Mouse (Mus musculus): ENCODE measurements around the gene Gatad2b. TPM values are rescaled to one million over a fixed set of nuclear protein-coding genes. Genes with fewer than 3 reads are reported as not detected.

The Gatad2b gene
- polyA plus RNA-seq, 1 experiment from 2014 or later = 14.1 TPM

- H3K36me3 ChIP-seq = peaks cover 78% of the 10 kb centered on the region
- H3K27ac ChIP-seq (replicated peaks) = no peak overlapping the region
- no peak overlapping the region for H3K4me3 ChIP-seq
- no peak for DNase-seq (ENCODE audit: low spot score)
- peaks cover 24% of the 10 kb centered on the region for H3K27me3 ChIP-seq (ENCODE audit: low read depth, poor library complexity, severe bottlenecking)
- H3K9me3 ChIP-seq (replicated peaks) = no peaks in the 10 kb centered on the region
- whole genome bisulfite sequencing = 89% methylated on average over 3 of the region's 3 CpGs
- peaks cover 33% of the 10 kb centered on the region for H3K4me1 ChIP-seq
These were observed 99.7 kb downstream of the Gatad2b start for GRCm38 (mm10) chr3:90392661-90393060.

GRCm38 (mm10) chr3:90395629-90396028, 102.7 kb downstream of the Gatad2b start:
- Histone ChIP-seq H3K4me1 (peaks cover 5% of the 10 kb centered on the region), H3K4me3 (no peak overlapping the region), H3K36me3 (peaks cover 98% of the 10 kb centered on the region), H3K9me3 (replicated peaks) (no peaks in the 10 kb centered on the region), H3K27me3 (ENCODE audit: low read depth, poor library complexity, severe bottlenecking) (peaks cover 11% of the 10 kb centered on the region; the same call in 1 of the 2 replicates), H3K27ac (replicated peaks) (no peak overlapping the region)
- no peak for DNase-seq (ENCODE audit: low spot score)
- WGBS = 92% methylated on average over 3 of the region's 3 CpGs

- H3K9me3 ChIP-seq (replicated peaks) = no peaks in the 10 kb centered on the region
- peaks cover 98% of the 10 kb centered on the region for H3K36me3 ChIP-seq
- DNase-seq (ENCODE audit: low spot score) = no peak
- no peak overlapping the region for H3K4me3 ChIP-seq
- H3K27me3 ChIP-seq (ENCODE audit: low read depth, poor library complexity, severe bottlenecking) = no peaks in the 10 kb centered on the region
- H3K27ac ChIP-seq (replicated peaks) = no peak overlapping the region
- 85% methylated on average over 4 of the region's 4 CpGs for WGBS
- H3K4me1 ChIP-seq = no peaks in the 10 kb centered on the region
These were observed 108.0 kb downstream of the Gatad2b start for GRCm38 (mm10) chr3:90400993-90401392.

GRCm38 (mm10) chr3:90404121-90404520, 111.1 kb downstream of the Gatad2b start:
- no peaks in the 10 kb centered on the region for H3K4me1 ChIP-seq
- peaks cover 100% of the 10 kb centered on the region for H3K36me3 ChIP-seq
- no peaks in the 10 kb centered on the region for H3K9me3 ChIP-seq (replicated peaks)
- WGBS = 94% methylated on average over 3 of the region's 3 CpGs
- no peak overlapping the region for H3K4me3 ChIP-seq
- DNase-seq (ENCODE audit: low spot score) = no peak
- H3K27ac ChIP-seq (replicated peaks) = no peak overlapping the region
- no peaks in the 10 kb centered on the region for H3K27me3 ChIP-seq (ENCODE audit: low read depth, poor library complexity, severe bottlenecking)

- no peak for DNase-seq (ENCODE audit: low spot score)
- no peaks in the 10 kb centered on the region for H3K9me3 ChIP-seq (replicated peaks)
- peaks cover 100% of the 10 kb centered on the region for H3K36me3 ChIP-seq
- H3K27ac ChIP-seq (replicated peaks) = no peak overlapping the region
- no peaks in the 10 kb centered on the region for H3K27me3 ChIP-seq (ENCODE audit: low read depth, poor library complexity, severe bottlenecking)
- no peak overlapping the region for H3K4me3 ChIP-seq
- 93% methylated on average over 4 of the region's 4 CpGs for WGBS
- no peaks in the 10 kb centered on the region for H3K4me1 ChIP-seq
These were observed 111.6 kb downstream of the Gatad2b start for GRCm38 (mm10) chr3:90404609-90405008.

- Histone ChIP-seq H3K4me1 (no peaks in the 10 kb centered on the region), H3K9me3 (replicated peaks) (no peaks in the 10 kb centered on the region), H3K36me3 (peaks cover 100% of the 10 kb centered on the region), H3K27me3 (ENCODE audit: low read depth, poor library complexity, severe bottlenecking) (no peaks in the 10 kb centered on the region), H3K4me3 (no peak overlapping the region), H3K27ac (replicated peaks) (no peak overlapping the region)
- DNase-seq (ENCODE audit: low spot score) = no peak
- 97% methylated on average over 5 of the region's 5 CpGs for WGBS
These were observed 113.4 kb downstream of the Gatad2b start for GRCm38 (mm10) chr3:90406414-90406813.

GRCm38 (mm10) chr3:90408721-90409120, 115.7 kb downstream of the Gatad2b start:
- 91% methylated on average over 3 of the region's 3 CpGs for WGBS
- Histone ChIP-seq H3K36me3 (peaks cover 100% of the 10 kb centered on the region), H3K27me3 (ENCODE audit: low read depth, poor library complexity, severe bottlenecking) (no peaks in the 10 kb centered on the region)

GRCm38 (mm10) chr3:90412312-90413010, 119.5 kb downstream of the Gatad2b start:
- peak; percentile 55 for DNase-seq (ENCODE audit: low spot score)
- Histone ChIP-seq H3K9me3 (replicated peaks) (no peaks in the 10 kb centered on the region), H3K27me3 (ENCODE audit: low read depth, poor library complexity, severe bottlenecking) (no peaks in the 10 kb centered on the region), H3K4me1 (no peaks in the 10 kb centered on the region), H3K36me3 (peaks cover 100% of the 10 kb centered on the region), H3K27ac (replicated peaks) (no peak overlapping the region), H3K4me3 (no peak overlapping the region)
- WGBS = 59% methylated on average over 5 of the region's 5 CpGs

More at GRCm38 (mm10) chr3:90408721-90409120, 115.7 kb downstream of the Gatad2b start:
- H3K4me3 ChIP-seq = no peak overlapping the region
- H3K4me1 ChIP-seq = no peaks in the 10 kb centered on the region
- no peak for DNase-seq (ENCODE audit: low spot score)
- H3K27ac ChIP-seq (replicated peaks) = no peak overlapping the region
- no peaks in the 10 kb centered on the region for H3K9me3 ChIP-seq (replicated peaks)

- no peak overlapping the region for H3K4me3 ChIP-seq
- no peak overlapping the region for H3K27ac ChIP-seq (replicated peaks)
- H3K36me3 ChIP-seq = peaks cover 100% of the 10 kb centered on the region
- no peak for DNase-seq (ENCODE audit: low spot score)
- no peaks in the 10 kb centered on the region for H3K9me3 ChIP-seq (replicated peaks)
- WGBS = 76% methylated on average over 3 of the region's 3 CpGs
- H3K27me3 ChIP-seq (ENCODE audit: low read depth, poor library complexity, severe bottlenecking) = no peaks in the 10 kb centered on the region
- H3K4me1 ChIP-seq = no peaks in the 10 kb centered on the region
These were observed 120.0 kb downstream of the Gatad2b start for GRCm38 (mm10) chr3:90413011-90413396.

Small RNA genes within 50 kb of the gene (microRNA-seq; reads per million reads assigned to microRNA genes)
- gene Mir7012 = not detected

Other genes with a start within 250 kb of the Gatad2b start
- gene 4933434E20Rik, start 241.5 kb upstream of the Gatad2b start, polyA plus RNA-seq (2016; fragmentation: Nextera tagmentation; extraction: Ambion mirVana) = 235 and 237 TPM in 2 replicates
- 196 and 204 TPM in 2 replicates for gene Ubap2l, start 240.6 kb upstream of the Gatad2b start, polyA plus RNA-seq (2016; fragmentation: Nextera tagmentation; extraction: Ambion mirVana)
- 576 and 578 TPM in 2 replicates for gene Tpm3, start 220.5 kb upstream of the Gatad2b start, polyA plus RNA-seq (2016; fragmentation: Nextera tagmentation; extraction: Ambion mirVana)
- gene Nup210l, start 189.0 kb upstream of the Gatad2b start, polyA plus RNA-seq (2016; fragmentation: Nextera tagmentation; extraction: Ambion mirVana) = 0.43 and 0.62 TPM in 2 replicates
- 1,039 and 1,132 TPM in 2 replicates for gene Rps27, start 79.5 kb upstream of the Gatad2b start, polyA plus RNA-seq (2016; fragmentation: Nextera tagmentation; extraction: Ambion mirVana)
- gene Rab13, start 79.5 kb upstream of the Gatad2b start, polyA plus RNA-seq (2016; fragmentation: Nextera tagmentation; extraction: Ambion mirVana) = 25.8 and 26.8 TPM in 2 replicates
- 93.6 and 96.3 TPM in 2 replicates for gene Jtb, start 61.6 kb upstream of the Gatad2b start, polyA plus RNA-seq (2016; fragmentation: Nextera tagmentation; extraction: Ambion mirVana)
- 4.6 and 4.9 TPM in 2 replicates for gene Creb3l4, start 49.7 kb upstream of the Gatad2b start, polyA plus RNA-seq (2016; fragmentation: Nextera tagmentation; extraction: Ambion mirVana)
- 69.6 and 81.8 TPM in 2 replicates for gene Slc39a1, start 45.0 kb upstream of the Gatad2b start, polyA plus RNA-seq (2016; fragmentation: Nextera tagmentation; extraction: Ambion mirVana)
- gene Crtc2, start 39.0 kb upstream of the Gatad2b start, polyA plus RNA-seq (2016; fragmentation: Nextera tagmentation; extraction: Ambion mirVana) = 18.5 and 20.9 TPM in 2 replicates
- 6.9 and 7.0 TPM in 2 replicates for gene Dennd4b, start 28.0 kb upstream of the Gatad2b start, polyA plus RNA-seq (2016; fragmentation: Nextera tagmentation; extraction: Ambion mirVana)
- 16.4 and 20.1 TPM in 2 replicates for gene Slc27a3, start 96.8 kb downstream of the Gatad2b start, polyA plus RNA-seq (2016; fragmentation: Nextera tagmentation; extraction: Ambion mirVana)
- 36.2 and 36.9 TPM in 2 replicates for gene Ints3, start 140.4 kb downstream of the Gatad2b start, polyA plus RNA-seq (2016; fragmentation: Nextera tagmentation; extraction: Ambion mirVana)
- gene Npr1, start 172.7 kb downstream of the Gatad2b start, polyA plus RNA-seq (2016; fragmentation: Nextera tagmentation; extraction: Ambion mirVana) = 2.9 and 3.3 TPM in 2 replicates
- 343 and 346 TPM in 2 replicates for gene Ilf2, start 182.9 kb downstream of the Gatad2b start, polyA plus RNA-seq (2016; fragmentation: Nextera tagmentation; extraction: Ambion mirVana)
- 65.5 and 75.1 TPM in 2 replicates for gene Snapin, start 197.9 kb downstream of the Gatad2b start, polyA plus RNA-seq (2016; fragmentation: Nextera tagmentation; extraction: Ambion mirVana)
- gene Chtop, start 216.3 kb downstream of the Gatad2b start, polyA plus RNA-seq (2016; fragmentation: Nextera tagmentation; extraction: Ambion mirVana) = 193 and 205 TPM in 2 replicates
- gene S100a1, start 221.2 kb downstream of the Gatad2b start, polyA plus RNA-seq (2016; fragmentation: Nextera tagmentation; extraction: Ambion mirVana) = 5.4 and 7.2 TPM in 2 replicates
- gene S100a13, start 221.3 kb downstream of the Gatad2b start, polyA plus RNA-seq (2016; fragmentation: Nextera tagmentation; extraction: Ambion mirVana) = 9.3 and 9.5 TPM in 2 replicates
- not detected in 2 replicates for gene S100a14, start 233.7 kb downstream of the Gatad2b start, polyA plus RNA-seq (2016; fragmentation: Nextera tagmentation; extraction: Ambion mirVana)
- gene S100a16, start 244.1 kb downstream of the Gatad2b start, polyA plus RNA-seq (2016; fragmentation: Nextera tagmentation; extraction: Ambion mirVana) = 30.8 and 35.3 TPM in 2 replicates